Mouse (Mus musculus): Measurements from ENCODE around the gene Bcl7b. TPM values are rescaled to one million over a fixed set of nuclear protein-coding genes. Genes with fewer than 3 reads are reported as not detected.

Bcl7b gene
- polyA plus RNA-seq, 1 experiment from 2014 or later: 34.5 TPM

DNA sequence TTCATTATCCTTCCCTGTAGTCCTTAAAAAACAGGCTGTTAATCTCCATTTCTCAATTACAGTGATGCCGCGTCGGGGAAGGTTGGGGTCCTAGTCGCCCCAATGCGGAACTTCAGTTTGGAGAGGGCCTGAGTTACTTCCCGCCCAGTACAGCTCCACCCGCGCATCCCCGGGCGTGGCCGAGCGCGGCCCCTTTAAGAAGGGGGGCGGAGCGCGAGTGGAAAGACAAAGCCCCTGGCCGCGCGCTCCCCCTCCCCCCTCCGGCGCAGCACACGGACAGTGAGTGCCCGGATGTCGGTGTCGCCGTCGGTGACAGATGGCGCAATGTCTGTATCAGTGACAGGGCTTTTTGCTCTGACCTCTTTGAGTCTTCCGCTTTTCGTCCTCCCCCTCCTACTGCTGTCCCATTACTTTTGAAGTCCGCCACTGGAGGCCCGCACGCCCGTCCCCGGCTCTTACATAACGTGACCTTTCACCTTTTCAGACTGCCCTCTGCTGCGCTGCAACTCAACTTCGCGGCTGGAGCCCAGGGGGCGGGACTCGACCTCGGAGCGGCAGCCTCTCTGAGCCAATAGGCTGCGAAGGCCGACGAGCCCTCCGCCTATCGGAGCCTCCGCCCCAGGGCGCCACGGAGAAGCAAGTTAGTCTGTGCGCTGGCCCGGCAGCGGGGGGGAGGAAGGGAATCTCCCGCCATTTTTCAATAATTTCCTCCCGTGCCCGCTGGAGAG is 18.7 kb downstream of the Bcl7b start, which contains the start of gene Baz1b:
Gene Baz1b (plus strand): TSS at position 644 of the 728 bp plus-strand sequence.
- H3K9me3 ChIP-seq (replicated peaks): no peaks in the 10 kb centered on the region
- peaks cover 36% of the 10 kb centered on the region for H3K36me3 ChIP-seq
- under 1% methylated on average over 57 of the region's 57 CpGs for WGBS (ENCODE audit: insufficient replicate concordance)
- peak within 1 kb of the TSS; percentile 96 for H3K27ac ChIP-seq
- ATAC-seq (ENCODE audit: low read depth) (peak; percentile 94), DNase-seq (peak; percentile 98)
- H3K9ac ChIP-seq: peak within 1 kb of the TSS; percentile 98
- H3K27me3 ChIP-seq: no peaks in the 10 kb centered on the region
- H3K4me3 ChIP-seq (replicated peaks): peak within 1 kb of the TSS; percentile 99
- H3K4me2 ChIP-seq: peak within 1 kb of the TSS; percentile 83
- H3K4me1 ChIP-seq (replicated peaks): peaks cover 55% of the 10 kb centered on the region

DNA sequence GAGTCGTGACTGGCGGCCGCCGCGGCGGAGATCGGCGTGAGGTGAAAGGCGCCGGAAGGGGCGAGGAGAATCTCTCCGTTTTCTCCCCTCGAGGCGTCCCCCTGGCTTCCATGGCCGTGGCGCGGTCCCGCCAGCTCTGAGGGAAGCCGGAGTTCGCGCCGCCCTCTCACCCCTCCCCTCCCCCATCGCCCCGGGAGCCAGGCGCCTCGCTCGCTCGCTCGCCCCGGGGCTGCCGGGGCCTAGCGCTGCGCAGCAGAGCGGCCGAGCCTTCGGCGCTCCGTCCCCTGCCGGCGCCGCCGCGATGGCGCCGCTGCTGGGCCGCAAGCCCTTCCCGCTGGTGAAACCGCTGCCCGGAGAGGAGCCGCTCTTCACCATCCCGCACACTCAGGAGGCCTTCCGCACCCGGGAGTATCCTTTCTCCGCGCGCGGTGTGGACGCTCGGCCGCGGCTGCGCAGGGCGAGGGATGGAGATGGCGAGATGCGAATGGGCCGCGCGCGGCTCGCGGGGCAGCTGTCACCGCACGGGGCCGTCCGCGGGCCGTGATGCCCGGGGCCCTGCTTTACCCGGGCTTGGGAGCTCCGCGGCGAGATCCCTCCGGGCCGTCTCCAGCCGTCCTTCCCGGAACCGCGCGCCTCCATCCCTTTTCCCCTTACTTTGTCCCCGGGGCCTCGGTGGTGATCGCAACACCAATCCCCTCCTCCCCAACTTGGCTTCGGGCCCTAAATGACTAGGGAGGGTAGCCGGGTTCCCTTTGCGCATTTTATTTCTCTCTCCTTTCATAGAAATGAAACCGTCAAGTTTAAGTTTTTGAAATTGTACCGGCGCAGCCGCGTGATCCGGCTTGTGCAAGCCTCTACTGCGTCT is 19.5 kb downstream of the Bcl7b start:
- peaks cover 36% of the 10 kb centered on the region for H3K36me3 ChIP-seq
- H3K27ac ChIP-seq: peak overlapping the region; percentile 96
- peak overlapping the region; percentile 98 for H3K9ac ChIP-seq
- H3K4me1 ChIP-seq (replicated peaks): peaks cover 59% of the 10 kb centered on the region
- peak overlapping the region; percentile 99 for H3K4me3 ChIP-seq (replicated peaks)
- peak overlapping the region; percentile 83 for H3K4me2 ChIP-seq
- under 1% methylated on average over 90 of the region's 102 CpGs for WGBS (ENCODE audit: insufficient replicate concordance)
- no peak for DNase-seq
- peak; percentile 73 for ATAC-seq (ENCODE audit: low read depth)
- no peaks in the 10 kb centered on the region for H3K9me3 ChIP-seq (replicated peaks)
- H3K27me3 ChIP-seq: no peaks in the 10 kb centered on the region

DNA sequence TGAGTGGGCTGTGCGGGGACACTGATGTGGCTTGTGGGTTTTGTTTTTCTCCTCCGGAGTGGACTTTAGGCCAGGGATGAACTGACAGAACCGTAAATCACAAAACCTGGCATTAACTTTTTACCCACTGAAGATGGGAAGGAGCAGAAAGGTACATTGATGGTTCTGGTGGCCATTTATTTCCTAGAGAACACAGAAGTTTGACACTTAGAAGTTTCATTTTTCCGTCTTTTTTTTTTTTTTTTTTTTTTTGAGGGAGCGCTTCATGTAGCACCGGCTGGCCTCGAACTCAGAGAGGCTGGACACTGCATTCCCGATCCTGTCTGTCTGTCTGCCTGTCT is 20.1 kb downstream of the Bcl7b start:
- peak overlapping the region; percentile 83 for H3K4me2 ChIP-seq
- H3K27me3 ChIP-seq: no peaks in the 10 kb centered on the region
- H3K36me3 ChIP-seq: peaks cover 38% of the 10 kb centered on the region
- peak overlapping the region; percentile 96 for H3K27ac ChIP-seq
- peak overlapping the region; percentile 98 for H3K9ac ChIP-seq
- H3K4me1 ChIP-seq (replicated peaks): peaks cover 60% of the 10 kb centered on the region
- ATAC-seq (ENCODE audit: low read depth): no peak
- no peaks in the 10 kb centered on the region for H3K9me3 ChIP-seq (replicated peaks)
- H3K4me3 ChIP-seq (replicated peaks): peak overlapping the region; percentile 99
- under 1% methylated on average over 8 of the region's 8 CpGs for WGBS (ENCODE audit: insufficient replicate concordance)
- DNase-seq: no peak

DNA sequence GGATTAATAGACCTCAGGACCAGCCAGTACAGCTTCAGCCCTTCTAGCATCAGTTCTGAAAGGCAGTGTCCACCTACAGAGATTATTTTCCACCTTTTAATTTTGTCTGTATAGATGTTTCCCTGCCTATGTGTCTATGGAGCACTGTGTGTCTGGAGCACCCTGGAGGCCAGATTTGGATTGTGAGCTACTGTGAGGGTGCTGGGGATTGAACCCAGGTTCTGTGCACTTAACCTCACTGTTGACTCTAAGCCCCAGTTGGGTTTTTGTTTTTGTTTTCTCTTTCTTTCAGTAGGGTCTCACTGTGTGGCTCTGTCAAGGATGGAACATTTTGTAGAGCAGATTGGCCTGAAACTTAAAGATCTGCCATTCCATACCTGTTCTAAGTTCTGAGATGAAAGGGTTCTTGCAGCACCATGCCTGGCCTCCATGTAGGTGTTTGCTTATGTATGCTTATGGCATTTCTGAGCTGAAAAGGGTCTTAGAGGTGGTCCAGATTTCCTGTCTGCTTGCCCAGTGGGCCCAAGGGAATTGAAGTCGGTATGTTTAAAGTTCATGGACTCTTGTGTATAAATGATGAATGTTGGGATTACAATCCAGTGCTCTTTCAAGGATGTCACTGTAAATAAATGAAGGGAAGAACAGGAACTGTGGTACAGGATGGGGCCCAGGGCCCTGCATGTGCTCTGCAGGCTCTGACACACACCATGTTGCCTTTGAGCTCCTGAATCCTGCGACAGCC is 21.4 kb downstream of the Bcl7b start:
- Histone ChIP-seq H3K27me3 (no peaks in the 10 kb centered on the region), H3K36me3 (peaks cover 51% of the 10 kb centered on the region), H3K4me3 (replicated peaks) (peak overlapping the region; percentile 99), H3K9ac (peak overlapping the region; percentile 98), H3K9me3 (replicated peaks) (no peaks in the 10 kb centered on the region), H3K4me1 (replicated peaks) (peaks cover 66% of the 10 kb centered on the region), H3K4me2 (peak overlapping the region; percentile 83), H3K27ac (peak overlapping the region; percentile 96)
- 55% methylated on average over 2 of the region's 2 CpGs for whole genome bisulfite sequencing (ENCODE audit: insufficient replicate concordance)
- no peak for DNase-seq
- no peak for ATAC-seq (ENCODE audit: low read depth)

DNA sequence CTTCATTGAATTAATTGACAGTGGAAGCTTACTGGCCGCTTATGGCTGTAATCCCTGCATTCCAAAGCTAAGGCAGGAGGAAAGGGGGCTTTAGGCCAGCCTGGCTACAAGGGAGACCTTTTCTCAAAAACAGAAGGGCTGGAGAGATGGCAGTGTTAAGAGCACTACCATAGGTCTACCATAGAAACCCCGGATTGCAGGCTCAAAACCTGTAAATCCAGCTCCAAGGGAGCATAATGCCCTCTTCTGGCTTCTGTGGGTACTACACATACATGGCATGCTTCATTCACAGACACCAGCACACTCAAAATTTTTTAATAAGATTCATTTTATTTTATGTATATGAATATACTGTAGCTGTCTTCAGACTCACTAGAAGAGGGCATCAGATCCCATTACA is 23.5 kb downstream of the Bcl7b start:
- Histone ChIP-seq H3K36me3 (peaks cover 71% of the 10 kb centered on the region), H3K4me1 (replicated peaks) (peaks cover 59% of the 10 kb centered on the region), H3K9ac (no peak overlapping the region), H3K4me3 (replicated peaks) (no peak overlapping the region), H3K9me3 (replicated peaks) (no peaks in the 10 kb centered on the region), H3K27me3 (no peaks in the 10 kb centered on the region), H3K27ac (no peak overlapping the region), H3K4me2 (no peak overlapping the region)
- peak; percentile 54 for DNase-seq
- WGBS (ENCODE audit: insufficient replicate concordance): 38% methylated on average over 2 of the region's 2 CpGs
- ATAC-seq (ENCODE audit: low read depth): no peak

DNA sequence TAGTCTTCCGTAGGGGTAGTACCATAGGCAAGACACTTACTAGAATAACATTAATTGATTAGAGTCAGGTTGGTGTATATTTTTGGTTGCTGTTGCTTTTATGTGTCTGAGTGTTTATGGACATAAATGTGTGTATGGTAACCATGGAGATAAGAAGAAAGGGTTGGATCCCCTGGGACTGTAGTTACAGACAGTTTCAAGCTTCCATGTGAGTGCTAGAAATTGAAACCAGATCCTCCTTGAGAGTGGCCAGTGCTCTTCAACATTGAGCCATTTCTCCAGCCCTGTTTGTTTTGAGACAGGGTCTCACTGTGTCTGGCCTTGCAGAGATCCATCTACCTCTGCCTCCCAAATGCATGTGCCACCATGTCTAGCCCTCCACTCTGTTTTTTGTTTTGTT is 24.3 kb downstream of the Bcl7b start:
- ATAC-seq (ENCODE audit: low read depth) (no peak), DNase-seq (no peak)
- Histone ChIP-seq H3K27me3 (no peaks in the 10 kb centered on the region), H3K27ac (no peak overlapping the region), H3K4me3 (replicated peaks) (no peak overlapping the region), H3K4me1 (replicated peaks) (peaks cover 59% of the 10 kb centered on the region), H3K9ac (no peak overlapping the region), H3K36me3 (peaks cover 75% of the 10 kb centered on the region), H3K4me2 (0 out of 2 replicates have a peak overlapping the region, but pooled peaks have one; percentile 8), H3K9me3 (replicated peaks) (no peaks in the 10 kb centered on the region)
- 85% methylated on average over 1 of the region's 1 CpGs for WGBS (ENCODE audit: insufficient replicate concordance)

DNA sequence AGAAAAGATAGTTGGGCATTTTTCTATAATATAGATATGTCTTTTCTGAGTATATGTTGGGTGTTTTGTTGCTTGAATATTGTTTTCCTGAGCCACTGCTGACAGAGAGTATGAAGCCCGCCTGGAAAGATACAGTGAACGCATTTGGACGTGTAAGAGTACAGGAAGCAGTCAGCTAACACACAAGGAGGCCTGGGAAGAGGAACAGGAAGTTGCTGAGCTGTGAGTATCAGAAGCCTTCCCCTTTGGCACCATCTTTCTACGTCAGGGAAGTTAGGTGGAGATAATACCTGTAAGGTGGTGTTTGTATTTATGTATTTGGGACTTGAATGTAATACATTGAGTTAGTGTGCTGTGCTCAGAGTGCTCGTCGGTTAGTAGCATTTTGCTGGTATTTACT is 28.3 kb downstream of the Bcl7b start:
- no peak for ATAC-seq (ENCODE audit: low read depth)
- no peak overlapping the region for H3K4me2 ChIP-seq

DNA sequence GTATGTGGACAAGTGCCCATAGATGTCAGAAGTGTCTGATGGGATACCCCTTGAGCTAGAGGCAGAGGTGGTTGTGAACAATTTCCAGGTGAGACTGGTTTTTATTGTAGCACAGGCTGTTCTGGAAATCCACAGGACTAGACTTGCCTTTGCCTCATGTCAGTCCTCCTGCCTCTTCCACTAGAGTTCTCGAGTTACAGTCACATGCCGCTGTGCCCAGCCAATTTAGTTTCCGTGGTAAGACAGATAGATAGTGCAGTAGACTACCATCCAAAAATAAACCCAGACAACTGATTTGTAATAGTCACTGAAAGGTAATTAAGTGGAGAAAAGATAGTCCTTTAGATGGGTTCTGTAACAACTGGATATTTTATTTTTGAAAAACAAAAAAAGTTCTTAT is 34.7 kb downstream of the Bcl7b start:
- Histone ChIP-seq H3K4me3 (replicated peaks) (no peak overlapping the region), H3K4me2 (no peak overlapping the region), H3K9ac (no peak overlapping the region), H3K4me1 (replicated peaks) (no peaks in the 10 kb centered on the region), H3K36me3 (peaks cover 92% of the 10 kb centered on the region), H3K9me3 (replicated peaks) (no peaks in the 10 kb centered on the region), H3K27ac (no peak overlapping the region), H3K27me3 (no peaks in the 10 kb centered on the region)
- DNase-seq: no peak
- 72% methylated on average over 3 of the region's 3 CpGs for WGBS (ENCODE audit: insufficient replicate concordance)
- no peak for ATAC-seq (ENCODE audit: low read depth)

More for the DNA sequence above, 28.3 kb downstream of the Bcl7b start:
- no peaks in the 10 kb centered on the region for H3K27me3 ChIP-seq
- H3K9ac ChIP-seq: no peak overlapping the region
- H3K4me1 ChIP-seq (replicated peaks): peaks cover 31% of the 10 kb centered on the region
- H3K27ac ChIP-seq: no peak overlapping the region
- WGBS (ENCODE audit: insufficient replicate concordance): 58% methylated on average over 6 of the region's 6 CpGs
- DNase-seq: no peak
- peaks cover 91% of the 10 kb centered on the region for H3K36me3 ChIP-seq
- H3K4me3 ChIP-seq (replicated peaks): no peak overlapping the region
- no peaks in the 10 kb centered on the region for H3K9me3 ChIP-seq (replicated peaks)

DNA sequence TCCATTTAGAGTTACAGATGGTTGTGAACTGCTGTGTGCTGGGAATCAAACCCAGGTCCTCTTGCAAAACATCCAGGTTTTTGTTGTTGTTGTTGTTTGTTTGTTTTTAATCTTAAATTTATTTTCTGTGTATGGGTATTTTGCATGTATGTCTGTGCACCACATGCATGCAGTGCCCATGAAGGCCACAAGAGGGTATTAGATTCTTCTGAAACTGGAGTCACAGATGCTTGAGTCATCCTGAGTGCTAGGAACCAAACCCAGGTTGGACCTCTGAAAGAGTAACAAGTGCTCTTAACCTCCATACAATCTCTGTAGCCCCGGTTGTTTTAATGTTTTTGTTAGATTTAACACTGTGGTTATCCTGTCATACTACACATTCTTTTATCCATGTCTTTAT is 40.1 kb downstream of the Bcl7b start:
- ATAC-seq (ENCODE audit: low read depth): no peak
- no peak overlapping the region for H3K4me3 ChIP-seq (replicated peaks)
- H3K9ac ChIP-seq: no peak overlapping the region
- peaks cover 96% of the 10 kb centered on the region for H3K36me3 ChIP-seq
- 93% methylated on average over 1 of the region's 1 CpGs for WGBS (ENCODE audit: insufficient replicate concordance)
- H3K4me2 ChIP-seq: no peak overlapping the region
- H3K27me3 ChIP-seq: no peaks in the 10 kb centered on the region
- H3K27ac ChIP-seq: no peak overlapping the region
- DNase-seq: no peak
- no peaks in the 10 kb centered on the region for H3K4me1 ChIP-seq (replicated peaks)
- H3K9me3 ChIP-seq (replicated peaks): no peaks in the 10 kb centered on the region

DNA sequence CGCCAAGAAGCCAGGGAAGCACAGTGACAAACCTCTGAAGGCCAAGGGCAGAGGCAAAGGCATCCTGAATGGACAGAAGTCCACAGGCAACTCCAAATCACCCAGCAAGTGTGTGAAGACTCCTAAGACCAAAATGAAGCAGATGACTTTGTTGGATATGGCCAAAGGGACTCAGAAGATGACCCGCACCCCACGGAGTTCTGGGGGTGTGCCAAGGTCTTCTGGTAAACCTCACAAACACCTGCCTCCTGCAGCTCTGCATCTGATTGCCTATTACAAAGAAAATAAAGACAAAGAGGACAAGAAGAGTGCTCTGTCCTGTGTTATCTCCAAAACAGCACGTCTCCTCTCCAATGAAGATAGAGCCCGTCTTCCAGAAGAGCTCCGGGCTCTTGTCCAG is 48.8 kb downstream of the Bcl7b start:
- no peak for DNase-seq
- Histone ChIP-seq H3K4me3 (replicated peaks) (no peak overlapping the region), H3K36me3 (peaks cover 99% of the 10 kb centered on the region), H3K9ac (no peak overlapping the region), H3K27me3 (no peaks in the 10 kb centered on the region), H3K4me1 (replicated peaks) (no peaks in the 10 kb centered on the region), H3K27ac (no peak overlapping the region), H3K4me2 (no peak overlapping the region), H3K9me3 (replicated peaks) (no peaks in the 10 kb centered on the region)
- 88% methylated on average over 6 of the region's 6 CpGs for WGBS (ENCODE audit: insufficient replicate concordance)
- ATAC-seq (ENCODE audit: low read depth): no peak

DNA sequence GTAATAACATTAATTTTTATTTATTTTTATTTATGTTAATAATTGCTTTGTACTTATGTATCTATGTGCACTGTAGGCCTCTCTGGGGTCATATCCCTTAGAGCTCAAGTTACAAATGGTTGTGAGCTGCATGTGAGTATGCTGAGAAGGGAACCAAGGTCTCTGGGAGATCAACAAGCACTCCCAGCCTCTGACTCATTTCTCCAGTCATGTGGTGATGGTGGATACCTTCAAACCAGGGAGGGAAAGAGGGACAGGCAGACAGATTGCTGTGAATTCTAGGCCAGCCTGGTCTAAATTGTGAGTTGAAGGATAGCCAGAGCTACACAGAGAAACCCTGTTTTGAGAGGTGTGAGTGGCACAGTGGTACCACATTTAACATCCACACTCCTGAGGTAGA is 52.9 kb downstream of the Bcl7b start:
- Histone ChIP-seq H3K27me3 (no peaks in the 10 kb centered on the region), H3K9ac (no peak overlapping the region), H3K27ac (no peak overlapping the region), H3K4me3 (replicated peaks) (no peak overlapping the region), H3K4me1 (replicated peaks) (no peaks in the 10 kb centered on the region), H3K36me3 (peaks cover 96% of the 10 kb centered on the region), H3K9me3 (replicated peaks) (no peaks in the 10 kb centered on the region), H3K4me2 (no peak overlapping the region)
- ATAC-seq (ENCODE audit: low read depth) (no peak), DNase-seq (no peak)

Measured in liver, embryonic 13.5 days (tissue).